Mouse (Mus musculus): ENCODE data around the gene Mrpl33.
"Not testable (repeated sequence)": the region's sequence is repeated elsewhere in the genome, so short reads cannot be mapped to it uniquely, and the experiment has no call there.

Gene Mrpl33

DNA sequence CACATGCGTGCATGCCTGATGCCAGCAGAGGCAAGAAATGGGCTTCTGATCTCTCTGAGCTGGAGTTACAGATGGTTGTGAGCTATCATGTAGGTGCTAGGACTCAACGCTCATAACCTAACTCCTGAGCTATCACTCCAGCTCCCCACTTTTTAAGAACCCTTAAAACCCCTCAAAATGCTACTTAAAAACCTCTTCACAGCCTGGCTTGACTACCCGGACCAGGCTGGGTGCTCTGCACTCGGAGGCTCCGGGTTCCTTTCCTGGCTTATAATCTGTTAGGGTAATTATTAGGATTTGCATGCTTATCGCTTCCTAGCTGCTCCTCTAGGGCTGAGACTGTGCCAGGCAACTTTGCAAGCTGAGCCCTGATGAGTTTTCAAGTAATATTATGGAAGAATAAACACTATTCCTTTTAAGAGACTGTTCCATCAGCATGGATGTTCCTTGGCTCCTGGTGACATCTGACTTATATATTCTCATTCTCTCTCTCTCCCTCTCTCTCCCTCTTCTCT is 752 bp downstream of the Mrpl33 start:
- DNase-seq, result no peak

DNA sequence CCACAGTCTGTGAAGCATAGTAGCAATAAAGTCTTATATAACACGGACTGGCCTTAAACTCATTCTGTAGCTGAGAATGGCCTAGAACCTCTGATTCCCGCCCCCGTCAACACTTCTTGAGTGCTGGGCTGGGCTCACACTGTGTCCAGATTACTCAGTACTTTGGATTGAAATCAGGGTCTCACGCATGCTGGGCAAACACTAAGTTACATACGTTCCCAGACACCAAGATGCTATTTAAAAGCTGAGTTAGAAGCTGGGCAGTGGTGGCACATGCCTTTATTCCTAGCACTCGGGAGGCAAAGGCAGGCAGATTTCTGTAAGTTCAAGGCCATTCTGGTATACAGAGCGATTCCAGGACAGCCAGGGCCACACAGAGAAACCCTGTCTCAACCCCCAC is 1.4 kb downstream of the Mrpl33 start:
- no peak for DNase-seq

DNA sequence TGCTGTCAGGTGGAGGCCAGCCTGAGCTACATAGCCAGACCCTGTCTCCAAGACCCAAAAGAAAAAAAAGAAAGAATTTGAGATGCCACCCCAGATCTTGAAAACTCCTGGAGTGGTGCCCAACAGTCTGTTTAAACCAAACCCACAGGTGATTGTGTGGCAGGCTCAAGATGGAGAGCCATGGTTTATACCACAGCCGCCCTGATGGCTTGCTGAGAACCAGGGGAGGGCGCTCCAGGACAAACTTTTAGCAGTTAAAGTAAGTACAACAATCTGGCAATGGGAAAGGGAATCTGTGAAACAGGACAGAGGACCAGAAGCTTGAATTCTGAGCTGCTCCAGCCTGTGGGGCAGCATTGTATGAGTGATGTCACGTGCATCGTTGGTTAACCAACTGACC is 1.8 kb downstream of the Mrpl33 start:
- peak; percentile 66 for DNase-seq

DNA sequence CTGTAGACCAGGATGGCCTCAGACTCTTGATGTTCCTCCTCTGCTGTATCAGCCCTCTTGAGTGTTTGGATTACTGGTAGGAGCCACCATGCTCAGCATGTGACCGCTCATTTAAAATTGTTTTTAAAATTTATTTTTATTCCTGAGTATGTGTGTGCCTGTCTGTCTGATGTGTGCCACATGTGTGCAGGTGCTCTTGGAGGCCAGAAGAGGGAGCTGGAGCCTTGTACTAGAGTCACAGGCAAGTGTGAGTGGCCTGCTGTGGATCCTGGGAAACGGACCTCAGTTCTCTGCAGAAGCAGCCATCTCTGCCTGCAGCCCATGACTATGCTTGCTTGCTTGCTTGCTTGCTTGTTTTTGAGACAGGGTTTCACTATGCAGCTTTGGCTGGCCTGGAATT is 2.4 kb downstream of the Mrpl33 start:
- DNase-seq, result no peak

DNA sequence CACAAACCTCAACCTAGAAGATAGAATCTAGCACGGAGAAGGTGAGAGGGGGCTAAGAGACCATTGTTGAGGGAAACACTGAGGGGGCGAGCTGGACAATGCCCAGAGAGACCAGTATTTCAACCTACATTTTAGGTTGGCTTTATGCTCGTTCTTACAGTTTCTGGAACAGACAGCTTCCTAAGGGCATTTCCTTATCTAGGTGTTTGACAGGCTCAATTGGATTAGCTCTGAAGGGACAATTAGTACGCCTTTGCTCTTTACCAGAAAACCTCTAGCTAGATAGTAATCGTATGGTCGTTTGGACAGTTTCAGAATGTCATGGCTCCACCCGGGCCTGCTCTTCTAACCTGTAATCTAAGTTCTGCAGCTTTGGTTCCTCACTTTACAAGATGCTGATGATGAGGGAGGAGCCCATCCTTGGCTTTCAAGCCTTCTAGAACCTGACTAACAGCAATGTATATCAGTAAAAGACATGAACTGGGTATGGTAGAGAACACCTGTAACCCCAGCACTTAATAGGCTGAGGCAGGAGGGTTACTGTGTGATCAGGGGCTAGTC is 4.5 kb downstream of the Mrpl33 start:
- DNase-seq, result no peak

DNA sequence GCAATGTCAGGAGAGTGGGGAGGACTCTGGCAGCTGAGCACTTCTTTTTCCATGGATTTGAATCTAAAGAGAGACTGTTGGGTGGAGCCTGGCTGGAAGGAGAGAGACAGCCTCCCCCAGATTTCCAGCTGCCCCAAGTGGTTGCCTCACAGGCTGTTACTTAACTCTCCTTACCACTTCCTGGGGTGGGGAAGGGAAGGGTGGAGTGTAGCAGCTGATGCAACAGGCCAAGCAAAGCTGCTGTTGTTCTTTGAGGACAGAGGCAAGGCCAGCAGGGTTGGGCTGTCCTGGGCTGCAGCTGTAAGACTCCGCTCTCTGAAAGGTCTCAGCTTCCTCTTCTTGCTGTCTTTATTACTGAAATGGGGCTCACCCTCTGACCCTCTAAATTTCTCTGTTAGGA is 5.6 kb downstream of the Mrpl33 start:
- peak; percentile 54 for DNase-seq

DNA sequence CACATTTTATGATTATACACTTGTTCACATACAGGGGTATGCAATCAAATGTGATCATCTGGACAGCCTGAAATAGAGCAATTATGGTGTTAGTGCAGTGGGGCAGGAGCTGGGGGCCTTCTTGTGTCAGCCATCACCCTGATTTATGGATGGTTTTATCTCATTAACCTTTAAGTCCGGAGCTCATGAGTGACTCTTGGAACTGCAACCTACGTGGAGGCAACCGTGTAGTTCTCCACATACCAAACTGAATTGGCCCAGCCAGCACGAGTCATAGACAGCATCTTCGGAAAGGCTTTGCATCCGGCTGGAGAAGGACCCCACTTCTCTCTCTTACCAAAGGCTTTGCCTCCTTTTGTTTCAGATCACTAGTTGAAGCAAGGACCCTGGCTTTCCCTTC is 7.0 kb downstream of the Mrpl33 start:
- DNase-seq, result no peak

DNA sequence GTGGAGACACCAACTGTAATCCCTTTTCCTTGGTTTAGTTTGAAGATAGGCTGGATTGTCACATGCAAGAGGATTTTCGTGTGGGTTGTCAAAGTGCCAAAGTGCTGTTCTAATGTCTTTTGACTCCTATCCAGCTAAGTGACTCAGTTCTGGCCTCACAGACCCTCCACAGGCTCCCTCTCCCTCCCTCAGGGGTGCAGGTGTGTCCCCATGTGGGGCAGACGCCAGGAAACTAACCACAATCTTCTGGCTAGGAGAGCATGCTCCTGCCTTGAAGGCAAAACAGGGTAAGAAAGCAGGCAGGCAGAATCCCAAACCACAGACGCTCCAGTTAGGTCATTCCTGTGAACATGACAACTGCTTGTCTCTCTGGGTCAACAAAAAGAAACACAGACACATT is 9.4 kb downstream of the Mrpl33 start:
- DNase-seq, result no peak

DNA sequence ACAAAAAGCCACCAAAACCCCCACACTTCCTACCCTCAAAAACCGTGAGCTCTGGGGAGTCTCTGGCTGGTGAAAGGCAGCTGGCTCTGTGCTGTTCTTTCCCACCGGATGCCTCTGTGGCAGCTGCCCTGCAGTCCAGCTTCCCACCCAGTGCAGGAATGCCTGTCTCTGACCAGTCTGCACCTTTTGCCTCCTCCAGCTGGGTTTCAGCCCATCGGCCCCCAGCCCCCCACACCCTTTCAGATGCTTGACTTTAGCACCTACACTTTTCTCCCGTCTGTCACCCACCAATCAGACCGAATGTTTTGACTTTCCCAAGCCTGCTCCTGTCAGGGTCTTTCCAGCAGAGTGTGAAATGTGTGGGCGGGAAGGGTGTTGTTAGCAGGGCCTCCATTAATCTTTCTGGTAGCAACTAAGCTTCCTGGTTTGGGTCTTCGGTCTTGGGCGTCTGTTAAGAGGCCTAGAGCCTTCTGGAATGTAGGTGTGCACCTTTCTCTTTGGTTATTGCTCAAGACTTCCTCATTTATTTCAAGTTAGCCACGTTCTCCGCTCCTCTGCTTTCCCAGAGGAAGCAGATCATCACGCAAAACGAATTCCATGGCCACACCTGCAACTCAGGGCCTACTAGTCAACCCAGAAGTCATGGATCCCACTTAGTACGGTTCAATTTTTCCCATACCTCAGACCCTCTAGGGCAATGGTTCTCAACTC is 13.8 kb downstream of the Mrpl33 start:
- no peak for DNase-seq

DNA sequence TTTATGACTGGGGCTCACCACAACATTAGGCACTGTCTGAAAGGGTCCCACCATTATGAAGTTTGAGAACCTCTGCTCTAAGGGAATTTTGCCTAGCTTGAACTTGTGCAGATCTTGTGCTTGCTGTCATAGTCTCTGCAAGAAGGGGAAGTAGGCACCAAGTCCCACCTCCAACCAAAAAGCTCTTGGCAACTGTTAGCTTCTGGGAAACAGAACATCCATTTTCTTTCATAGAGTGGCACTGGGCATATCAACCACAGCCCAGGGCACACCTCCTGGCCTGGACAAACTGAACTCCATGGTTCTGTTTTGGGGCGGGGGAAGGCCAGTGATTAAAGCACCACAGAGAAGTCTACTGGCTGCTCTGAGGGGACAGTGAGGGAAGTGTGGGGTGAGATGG is 14.5 kb downstream of the Mrpl33 start:
- no peak for DNase-seq

DNA sequence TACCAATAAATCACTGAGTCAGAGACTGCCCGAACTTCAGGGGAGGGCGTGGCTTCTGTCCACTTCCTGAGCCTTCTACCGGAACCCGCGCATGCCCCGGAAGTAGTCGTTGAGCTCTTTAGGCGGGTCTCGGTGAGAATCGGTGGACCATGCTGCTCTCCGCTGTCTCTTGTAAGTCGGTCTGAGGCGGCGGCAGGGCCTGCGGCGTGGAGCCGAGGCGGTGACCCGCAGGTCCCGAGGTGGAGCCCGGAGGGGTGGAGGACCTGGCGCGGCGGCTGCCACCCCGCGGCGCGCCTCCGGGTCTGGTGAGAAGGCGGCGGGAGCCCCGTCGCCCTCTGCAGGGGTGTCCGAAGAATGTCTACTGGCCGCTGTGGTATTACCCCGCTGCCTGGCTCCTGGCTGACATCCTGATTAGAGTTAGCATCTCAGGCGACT is 17.1 kb downstream of the Mrpl33 start:
- peak; percentile 91 for DNase-seq

DNA sequence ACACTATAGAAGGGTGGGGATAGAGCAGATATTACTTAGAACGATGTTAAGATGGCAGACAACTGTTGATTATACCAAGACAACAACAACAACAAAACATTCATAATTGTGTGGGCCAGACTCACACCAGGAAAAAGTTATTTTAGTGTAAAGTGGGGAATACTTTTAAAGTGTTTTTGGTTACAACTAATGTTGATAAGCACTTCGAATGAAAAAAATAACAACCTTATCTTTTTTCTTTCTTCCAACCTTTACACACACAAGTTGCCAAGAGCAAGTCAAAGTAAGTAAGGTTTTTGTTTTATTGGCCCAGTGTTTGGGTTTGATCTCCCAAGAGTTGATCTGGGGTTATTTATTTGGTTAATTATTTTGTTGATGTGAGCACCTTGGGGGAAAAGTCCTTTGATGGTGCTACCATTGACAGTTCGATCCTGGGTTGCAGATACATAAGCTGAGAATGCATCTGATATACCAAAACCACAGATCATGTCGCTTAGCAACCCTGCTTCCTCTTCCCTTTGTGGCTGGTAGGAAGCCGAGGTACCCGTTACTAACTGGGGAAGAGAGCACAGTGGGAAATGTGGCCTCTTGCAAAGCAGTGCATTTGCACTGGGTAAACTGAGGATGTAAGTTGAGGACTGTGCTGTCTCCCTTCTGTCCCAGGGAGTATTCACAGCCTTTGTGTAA is 17.7 kb downstream of the Mrpl33 start:
- no peak for DNase-seq

DNA sequence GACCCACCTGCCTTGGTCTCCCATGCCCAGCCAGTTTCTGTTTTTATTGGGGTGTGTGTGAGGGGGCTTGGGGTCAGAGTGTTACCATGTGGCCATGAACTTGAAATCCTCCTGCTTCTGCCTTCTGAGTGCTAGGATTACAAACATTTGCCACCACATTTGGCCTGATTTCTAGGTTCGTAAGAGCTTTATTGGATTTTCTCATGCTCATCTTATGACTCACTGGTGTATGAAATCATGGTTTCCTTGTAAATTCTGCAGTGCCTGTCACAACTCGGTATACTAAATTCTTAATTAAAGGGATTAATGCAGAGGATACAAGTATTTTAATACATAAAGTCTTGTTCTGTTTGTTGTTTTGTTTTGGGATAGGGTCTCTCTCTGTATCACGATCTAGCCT is 23.6 kb downstream of the Mrpl33 start:
- DNase-seq, result no peak

DNA sequence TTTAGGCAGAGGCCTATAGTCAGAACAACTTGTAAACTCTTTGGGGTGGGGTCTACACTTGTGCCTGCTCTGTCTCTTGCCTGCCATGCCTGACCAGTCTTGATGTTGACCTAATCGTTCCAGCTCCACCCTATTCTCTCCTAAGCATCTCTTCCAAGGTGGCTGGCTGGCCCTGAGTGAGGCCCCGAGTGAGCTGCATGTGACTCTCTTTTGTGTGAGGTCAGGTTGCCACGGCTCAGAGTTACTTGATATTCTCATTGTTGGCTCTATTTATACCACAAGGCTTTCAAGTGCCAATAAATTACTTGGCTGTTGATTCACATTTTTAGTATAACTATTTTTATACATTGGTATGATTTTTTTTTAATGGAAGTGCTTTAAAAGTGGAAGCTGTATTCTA is 30.4 kb downstream of the Mrpl33 start:
- no peak for DNase-seq

DNA sequence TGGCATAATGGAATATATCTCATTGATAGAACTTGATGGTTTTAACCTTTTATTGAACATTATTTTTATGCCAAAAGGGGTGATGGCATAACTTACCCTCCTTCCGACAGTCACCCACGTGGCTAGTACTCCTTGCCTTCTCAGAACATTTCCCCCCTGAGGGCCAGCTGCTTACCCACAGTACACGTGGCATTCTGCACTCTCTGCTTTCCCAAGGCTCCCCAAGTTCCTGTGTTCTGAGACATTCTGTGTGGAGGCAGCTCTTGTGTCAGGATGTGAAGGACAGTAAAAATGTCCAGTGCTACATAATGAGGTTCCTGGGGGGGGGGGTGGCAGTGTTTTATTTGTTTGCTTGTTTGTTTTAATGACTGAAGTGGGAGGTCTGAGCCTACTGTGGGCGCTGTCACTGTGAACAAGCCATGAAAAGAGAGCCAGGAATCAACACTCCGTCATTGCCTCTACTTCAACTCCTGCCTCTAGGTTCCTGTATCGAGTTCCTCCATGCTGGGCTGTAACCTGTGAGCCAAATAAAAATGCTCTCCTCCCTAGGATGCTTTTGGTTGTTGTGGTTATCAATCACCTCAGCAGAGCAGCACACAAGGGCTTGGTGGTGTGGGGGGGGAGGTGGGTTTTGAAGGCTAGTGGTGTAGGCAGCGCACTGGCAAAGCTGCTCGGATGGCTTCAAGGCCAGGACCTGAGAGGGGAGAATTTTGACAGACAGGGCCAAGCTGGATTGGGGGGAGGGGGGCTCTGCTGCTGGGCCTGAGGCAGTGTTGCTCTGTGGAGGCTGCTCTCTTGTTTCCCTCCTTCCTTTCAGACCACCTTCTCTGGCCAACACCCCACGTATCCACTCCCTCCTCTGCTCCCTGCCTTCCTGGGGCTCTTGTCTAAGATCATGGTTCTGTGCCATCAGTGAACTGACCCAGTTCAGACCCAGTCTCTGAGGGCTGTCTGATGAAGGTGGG is 31.1 kb downstream of the Mrpl33 start:
- DNase-seq, result no peak

DNA sequence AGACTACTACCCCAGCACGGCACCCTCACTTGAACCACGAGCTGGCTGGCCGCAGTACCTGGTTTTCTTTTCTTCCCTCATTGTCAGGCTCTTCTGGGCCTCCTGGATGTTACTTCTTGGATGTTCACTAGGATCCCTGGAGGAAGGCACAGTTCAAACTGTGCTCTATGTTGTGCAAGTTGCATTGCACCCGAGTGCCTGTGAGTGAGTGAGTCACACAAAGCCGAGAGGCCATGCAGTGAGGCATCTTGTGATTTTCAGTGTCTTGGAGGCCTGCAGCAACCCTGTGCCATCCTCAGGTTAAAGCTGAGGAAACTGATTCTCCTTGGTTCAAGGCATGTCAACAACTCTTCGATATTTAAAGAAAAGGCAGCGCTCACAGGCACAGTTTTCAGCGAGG is 31.8 kb downstream of the Mrpl33 start:
- DNase-seq, result no peak

DNA sequence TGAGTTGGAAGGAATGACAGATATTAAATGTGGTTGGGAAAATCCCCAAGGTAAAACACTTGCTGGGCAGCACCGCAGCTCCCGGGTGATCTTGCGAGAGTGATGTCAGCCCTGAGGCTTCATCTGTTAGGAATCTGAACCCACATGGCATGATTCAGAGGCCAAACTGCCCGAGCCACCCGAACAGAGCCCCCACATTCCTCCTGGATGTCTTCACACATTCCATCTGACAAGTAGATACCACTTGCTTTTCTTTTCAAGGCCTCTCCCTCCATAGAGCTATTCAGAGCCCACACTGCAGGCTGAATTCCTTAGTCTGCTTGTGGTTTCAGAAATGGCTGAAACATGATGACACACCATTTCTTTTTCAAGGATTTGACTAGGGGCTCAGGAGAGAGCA is 33.3 kb downstream of the Mrpl33 start:
- DNase-seq, result peak; percentile 43

DNA sequence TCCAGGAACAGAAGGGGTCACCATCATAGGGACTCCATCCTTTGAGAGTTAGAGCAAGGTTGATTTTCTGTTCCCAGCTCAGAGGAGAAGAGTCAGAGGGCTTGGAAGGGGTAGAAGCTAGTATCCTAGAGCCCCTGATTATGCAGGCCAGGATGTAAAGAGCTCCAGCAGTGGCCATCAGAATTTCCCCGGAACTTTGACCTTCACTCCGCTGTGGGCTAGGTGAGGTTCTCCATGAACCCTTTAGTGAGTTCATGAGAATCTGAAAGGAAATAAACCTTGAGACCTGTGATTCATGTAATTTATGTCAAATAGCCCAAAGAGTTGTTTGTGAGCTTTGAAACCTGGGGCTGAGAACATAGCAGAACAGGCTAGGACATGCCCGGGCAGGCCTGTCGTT is 34.4 kb downstream of the Mrpl33 start:
- not testable (repeated sequence) for DNase-seq

DNA sequence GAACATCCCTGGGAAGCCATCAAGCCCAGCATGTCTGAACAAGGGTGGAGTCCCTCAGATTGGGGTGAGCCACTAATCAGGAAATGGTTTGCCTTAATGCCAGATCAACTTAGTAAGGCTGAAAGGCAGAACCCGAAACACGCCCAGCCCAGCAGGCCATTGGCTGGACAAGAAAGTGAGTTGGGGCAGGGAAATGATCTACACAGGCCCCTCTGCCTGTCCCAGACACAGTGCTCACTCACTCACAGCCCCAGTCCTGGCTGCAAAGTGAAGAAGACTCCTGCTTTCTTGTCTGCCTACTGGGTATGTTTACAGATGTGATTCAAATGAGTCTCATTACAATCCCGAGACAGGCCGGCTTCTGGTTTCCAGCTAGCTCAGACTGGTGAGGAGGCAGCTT is 37.4 kb downstream of the Mrpl33 start:
- no peak for DNase-seq

DNA sequence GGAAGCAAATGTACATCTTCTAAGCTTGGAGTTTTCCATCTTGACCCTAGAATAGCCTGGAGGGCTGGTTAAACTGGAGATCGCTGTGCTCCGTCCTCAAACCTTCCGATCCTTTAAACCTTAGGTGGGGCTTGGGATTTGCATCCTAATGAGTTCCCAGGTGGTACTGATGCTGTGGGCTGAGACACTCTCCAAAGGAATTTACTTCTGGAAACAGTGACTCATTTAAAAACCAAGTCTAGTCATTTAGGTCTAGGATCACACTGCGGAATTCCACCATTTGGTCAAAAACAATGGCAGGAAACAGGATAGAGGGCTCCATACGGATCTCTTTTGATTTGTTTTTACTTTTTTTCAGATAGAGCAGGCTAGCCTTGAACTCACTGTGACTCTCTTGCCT is 37.9 kb downstream of the Mrpl33 start:
- no peak for DNase-seq

DNA sequence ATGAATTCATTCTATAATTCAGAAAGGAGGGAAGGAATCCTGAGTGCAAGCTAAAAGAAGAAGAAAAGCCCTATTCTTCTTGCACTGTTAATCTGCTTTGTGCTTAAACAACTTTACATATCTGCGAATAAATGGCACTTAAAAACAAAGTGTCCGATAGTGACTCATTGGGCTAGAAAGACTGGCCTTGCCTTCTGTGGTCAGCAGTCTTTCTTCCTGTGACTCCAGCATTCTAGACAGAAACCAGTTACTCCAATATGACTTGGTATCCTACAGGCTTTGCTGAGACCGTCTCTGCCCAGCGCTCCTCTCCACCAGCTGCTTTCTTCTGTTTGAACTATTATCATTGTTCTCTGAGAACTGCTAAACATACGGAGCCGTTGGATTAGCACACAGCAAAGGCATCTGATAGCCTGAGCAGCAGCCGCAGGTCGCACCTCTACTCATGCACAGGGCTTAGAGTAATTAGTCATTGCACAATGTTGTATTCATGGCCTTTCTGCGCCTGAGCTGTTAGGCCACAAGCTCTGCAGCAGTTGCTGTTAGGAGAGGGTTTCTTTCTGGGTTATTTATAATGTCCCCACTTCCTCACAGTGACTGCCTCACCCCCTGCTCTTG is 40.0 kb downstream of the Mrpl33 start:
- DNase-seq, result no peak

DNA sequence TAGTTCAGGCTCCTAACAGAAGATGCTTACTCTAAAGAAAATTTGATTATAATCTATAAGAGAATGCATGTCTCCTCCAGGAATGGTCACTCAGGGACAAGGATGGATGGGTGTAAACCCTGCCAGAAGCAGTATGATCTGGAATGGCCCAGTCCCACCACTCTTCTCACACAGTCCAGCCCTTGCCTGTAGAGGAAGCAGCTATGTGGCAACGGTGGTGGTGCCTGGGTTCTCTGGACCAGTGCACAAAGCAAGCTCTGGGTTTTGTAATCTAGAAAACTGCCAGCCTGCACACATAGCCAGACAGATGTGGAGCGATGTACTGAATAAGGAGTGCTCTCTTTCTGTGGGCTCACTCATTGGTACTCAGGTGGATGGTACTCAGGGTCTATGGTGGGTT is 43.8 kb downstream of the Mrpl33 start:
- DNase-seq, result no peak

DNA sequence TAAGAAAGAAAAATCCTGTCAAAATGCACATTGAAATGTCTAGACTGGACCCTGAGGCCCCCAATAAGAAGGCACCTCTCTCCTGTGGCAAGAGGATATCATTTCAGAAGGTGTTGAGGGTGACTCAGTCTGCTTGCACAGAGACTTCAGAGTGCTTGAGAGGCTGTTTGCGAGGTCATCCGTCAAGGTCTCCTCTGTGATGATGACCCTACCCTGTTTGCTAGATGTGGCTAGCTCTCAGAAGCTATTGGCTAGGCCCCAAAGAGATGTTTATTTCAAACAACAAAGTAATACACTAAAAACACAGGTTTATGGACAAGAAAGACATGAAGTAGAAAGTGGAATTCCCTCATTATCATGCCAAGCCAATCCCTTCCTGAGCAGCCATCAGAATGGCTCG is 45.6 kb downstream of the Mrpl33 start:
- DNase-seq, result no peak

Data from kidney, postnatal 10 days (tissue).